Mouse (Mus musculus) embryonic fibroblast, embryonic 13.5 days (primary cell): ENCODE data around the gene Fermt2.

Experiments used
- CTCF ChIP-seq: IDR thresholded peaks from 2 replicates; pipeline ENCODE4 v1.5.1; 2011; ENCODE audit warnings: mild to moderate bottlenecking, control low read depth, low read length, moderate library complexity, borderline replicate concordance; ENCODE audit not compliant: insufficient read depth
- POLR2A ChIP-seq: IDR thresholded peaks from 2 replicates; pipeline ENCODE4 v1.6.1; 2011; ENCODE audit warnings: low read depth, mild to moderate bottlenecking, control low read depth, low read length, moderate library complexity

DNA sequence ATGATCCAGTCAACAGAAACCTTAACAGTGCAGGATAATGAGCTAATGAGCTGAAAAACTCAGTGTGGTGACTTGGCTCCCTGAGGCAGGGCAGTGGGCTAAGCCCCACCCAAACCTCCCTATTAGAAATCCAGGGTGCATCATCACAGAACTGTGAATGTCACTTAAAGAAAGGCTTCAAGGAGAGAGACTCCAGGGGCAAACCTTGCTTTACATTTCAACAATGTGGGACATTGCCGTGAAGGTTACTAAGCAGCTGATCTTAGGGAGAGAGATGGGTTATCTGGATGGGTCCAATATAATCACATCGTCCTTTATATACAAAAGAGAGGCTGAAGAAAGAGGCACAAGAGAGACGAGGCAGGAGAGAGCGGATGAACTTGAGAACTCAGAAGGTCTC, 36.0 kb downstream of the Fermt2 start:
- TF ChIP-seq POLR2A (no peak), CTCF (no peak)
